Mouse (Mus musculus) activated CD4-positive, CD25-positive, alpha-beta regulatory T cell, adult 4 months (primary cell): Measurements from ENCODE around the gene Pakap. TPM values are rescaled to one million over a fixed set of nuclear protein-coding genes. Genes with fewer than 3 reads are reported as not detected.

Experiments used
- ATAC-seq: one replicate; pipeline ENCODE4 v1.8.0; 2017
- polyA plus RNA-seq, 2 experiments: library from polyadenylated mRNA; unstranded; fragments of 100-300 nt; shearing (Covaris generic); gene quantifications; one replicate each; pipeline ENCODE4 v1.2.1; 2017

The Pakap gene
- polyA plus RNA-seq, 2 experiments from 2014 or later: 1.5 to 2.0 TPM

DNA sequence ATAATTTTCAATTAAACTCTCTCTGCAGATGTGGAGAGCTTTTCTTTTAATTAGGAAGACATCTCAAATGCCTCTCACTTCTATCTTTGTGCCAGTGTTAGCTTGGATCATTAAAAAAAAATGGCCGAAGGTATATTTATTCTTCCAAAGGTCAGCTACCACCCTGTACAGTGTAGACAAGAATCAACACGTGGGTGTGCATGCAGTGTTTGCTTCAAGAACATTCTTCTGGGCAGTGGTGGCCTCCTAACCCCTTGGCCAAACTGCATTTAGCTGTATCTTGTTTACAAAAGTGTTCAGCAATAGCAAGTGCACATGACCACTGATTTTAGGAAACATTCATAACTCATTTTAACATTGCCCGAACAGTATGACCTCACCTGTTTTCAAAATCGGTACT lies 241.5 kb downstream of the Pakap start:
- no peak for ATAC-seq

DNA sequence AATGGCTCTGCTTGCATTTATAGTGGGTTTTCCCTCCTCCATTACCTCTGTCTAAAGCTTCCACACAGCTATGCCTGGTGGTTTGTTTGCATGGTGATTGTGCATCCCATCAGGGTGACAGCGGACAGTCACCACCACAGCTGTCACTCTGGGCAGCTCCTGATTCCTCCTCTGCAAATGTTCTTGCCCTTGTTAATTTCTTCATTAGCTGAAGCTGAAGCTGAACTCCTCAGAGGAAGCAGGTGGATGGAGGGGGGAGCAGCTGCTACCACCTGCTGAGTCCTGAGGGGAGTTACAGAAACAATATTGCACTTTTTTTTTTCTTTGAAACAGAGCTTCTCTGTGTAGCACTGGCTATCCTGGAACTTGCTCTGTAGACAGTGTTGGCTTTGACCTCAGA lies 244.1 kb downstream of the Pakap start:
- no peak for ATAC-seq

DNA sequence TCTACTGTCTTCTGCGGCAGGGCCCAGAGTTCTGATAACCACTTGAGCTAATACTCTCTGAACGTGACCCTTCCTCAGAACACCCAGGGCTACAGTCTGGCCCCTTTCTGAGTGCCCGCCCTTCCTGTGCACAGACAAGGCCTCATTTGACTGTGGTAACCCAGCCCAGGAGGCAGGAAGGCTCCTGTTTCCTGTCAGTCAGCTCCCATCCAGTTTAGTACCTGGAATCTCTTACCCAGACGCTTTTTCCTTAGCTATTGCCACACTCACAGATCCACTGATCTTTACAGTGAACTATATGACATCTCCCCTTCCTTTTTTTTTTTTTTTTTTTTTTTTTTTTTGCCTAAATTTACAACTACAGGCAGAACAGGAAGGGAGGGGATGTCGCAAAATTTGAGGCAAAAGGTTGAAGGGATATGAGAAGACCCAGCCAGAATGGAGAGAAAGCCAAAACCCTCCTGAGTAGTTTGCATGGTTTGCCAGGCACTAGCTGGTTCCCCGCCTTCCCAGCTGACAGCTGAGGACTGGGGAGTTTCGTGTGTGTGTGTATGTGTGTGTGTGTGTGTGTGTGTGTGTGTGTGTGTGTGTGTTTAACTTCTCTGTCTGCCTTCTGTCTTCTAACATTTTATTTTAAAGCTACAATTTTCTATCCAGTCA lies 245.1 kb downstream of the Pakap start:
- ATAC-seq: peak; percentile 6

DNA sequence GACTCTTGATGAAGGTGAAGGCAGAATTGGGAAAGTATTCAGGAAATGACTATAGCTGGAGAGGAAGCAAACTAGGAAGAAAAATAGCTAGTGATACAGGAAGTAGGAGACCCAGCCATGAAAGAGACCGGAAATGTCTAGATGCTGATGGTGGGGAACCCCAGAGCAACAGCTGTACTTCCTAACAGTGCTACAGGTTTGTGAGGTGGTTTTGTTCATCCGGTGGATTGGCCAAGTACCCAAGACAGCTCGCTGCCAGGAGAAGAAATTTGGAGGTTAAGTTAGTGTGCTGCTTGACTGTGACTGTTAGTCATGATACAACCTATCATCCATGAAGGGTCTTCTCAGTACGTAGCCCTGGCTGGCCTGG lies 245.6 kb downstream of the Pakap start:
- peak; percentile 98 for ATAC-seq

DNA sequence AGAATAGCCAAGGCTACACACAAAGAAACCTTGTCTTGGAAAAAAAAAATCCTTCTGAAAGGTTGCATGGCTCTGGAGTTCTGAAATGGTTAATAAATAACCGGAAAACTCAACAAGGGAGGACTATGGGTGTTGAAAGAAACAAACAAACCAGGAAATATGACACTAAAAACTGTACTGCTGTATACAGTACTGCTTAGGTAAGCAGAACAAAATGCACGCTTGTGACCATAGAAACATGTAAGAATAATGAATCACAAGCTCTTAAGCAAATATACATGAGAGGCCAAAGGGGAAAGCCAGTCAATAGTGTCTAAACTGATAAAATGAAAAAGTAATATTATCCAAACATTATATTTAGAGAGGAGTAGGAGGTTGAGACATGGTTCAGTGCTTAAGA lies 247.4 kb downstream of the Pakap start:
- ATAC-seq: no peak

DNA sequence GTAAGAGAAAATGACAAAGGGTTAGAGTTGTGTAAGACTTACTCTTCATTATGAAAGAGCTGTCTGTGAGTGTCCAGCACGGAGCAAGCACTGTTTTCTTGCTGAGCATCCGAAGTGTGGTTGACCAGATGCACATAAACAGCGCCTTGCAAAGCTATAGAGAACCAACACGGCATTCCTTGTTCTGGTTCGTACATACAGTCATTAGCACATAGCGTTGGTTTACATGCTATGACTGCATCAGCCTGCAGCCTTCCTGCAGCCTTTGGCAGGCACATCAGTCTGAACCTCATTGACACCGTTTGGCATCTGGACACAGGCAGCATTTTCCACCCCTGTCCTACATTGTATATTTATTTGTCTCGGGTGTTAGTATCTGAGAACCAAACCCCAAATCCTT lies 248.2 kb downstream of the Pakap start:
- ATAC-seq: no peak

DNA sequence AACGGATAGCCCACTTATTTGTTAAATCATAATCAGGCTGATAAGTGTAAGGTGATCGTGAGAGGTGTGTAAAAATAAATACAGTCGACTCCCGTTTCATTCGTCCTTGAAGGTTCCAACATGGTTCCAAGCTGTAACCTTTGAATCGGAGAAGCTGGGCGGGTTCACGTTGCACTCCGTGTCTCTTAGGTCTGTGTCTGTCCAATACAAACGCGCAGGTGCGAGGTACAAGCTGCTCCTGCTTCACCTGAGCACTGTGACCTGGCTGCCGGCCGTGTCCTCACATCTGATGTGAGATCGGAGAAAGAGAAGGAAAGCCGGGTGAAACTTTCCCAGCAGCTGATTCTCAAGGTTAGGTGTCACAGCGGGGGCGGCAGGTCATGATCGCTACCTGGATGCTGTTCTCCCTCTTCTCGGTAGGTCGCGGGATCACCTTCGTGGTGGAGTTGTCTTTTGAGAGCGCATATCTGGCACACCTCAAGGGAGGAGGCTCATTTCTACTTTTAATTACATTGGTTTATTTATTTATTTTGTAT lies 252.9 kb downstream of the Pakap start:
- no peak for ATAC-seq

DNA sequence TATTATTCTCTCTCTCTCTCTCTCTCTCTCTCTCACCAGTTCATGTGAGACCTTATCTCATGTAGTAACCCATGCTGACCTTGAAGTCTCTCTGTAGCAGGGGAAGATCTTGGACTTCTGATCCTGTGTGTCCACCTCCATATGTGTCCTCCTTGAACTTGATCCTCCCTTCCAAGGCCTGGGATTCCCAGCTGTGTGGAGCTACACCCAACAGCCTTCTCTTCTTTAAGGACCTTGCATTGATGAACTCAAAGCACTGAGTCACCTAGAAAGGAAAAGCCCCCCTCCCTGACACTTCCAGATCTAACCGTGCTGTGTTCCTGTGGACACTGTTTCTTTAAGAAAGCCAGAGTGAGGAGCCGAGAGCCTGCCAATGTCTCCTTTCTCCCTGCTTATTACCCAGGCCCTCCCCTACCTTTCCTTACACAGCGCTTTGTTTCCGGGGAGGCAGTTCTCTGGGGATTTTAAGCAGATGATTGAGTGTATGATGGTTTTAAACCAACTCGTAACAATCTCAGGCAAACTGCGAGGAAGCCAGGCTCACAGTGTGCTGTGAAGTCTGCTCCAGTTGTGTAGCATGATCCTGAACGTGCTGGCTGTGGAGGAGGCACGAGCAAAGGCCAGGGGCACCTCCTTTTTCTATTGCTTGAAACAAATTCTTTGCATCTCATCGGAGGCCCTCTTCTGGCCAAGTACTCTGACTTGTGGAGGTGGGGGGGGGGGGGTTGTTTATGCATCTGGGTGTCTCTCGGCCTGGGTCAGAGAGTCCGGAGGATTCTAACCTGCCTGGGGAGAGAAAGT lies 253.8 kb downstream of the Pakap start:
- no peak for ATAC-seq

DNA sequence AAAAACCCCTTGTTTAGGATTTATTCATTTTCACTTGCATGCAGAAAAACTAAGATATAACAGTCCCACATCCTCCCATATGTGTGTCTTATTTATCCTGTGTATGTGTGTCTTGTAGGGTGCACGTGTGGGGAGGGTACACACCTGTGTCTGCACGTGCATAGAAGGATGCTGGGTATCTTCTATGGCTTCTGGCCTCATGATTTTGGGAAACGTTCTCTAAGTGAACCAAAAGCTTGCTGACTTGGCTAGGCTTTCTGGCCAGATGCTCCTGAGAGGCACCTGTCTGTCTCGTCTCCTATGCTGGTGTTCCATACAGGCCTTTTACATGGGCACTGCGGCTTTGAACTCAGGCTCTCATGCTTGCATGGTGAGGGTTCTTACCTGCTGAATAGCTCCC lies 254.7 kb downstream of the Pakap start:
- no peak for ATAC-seq

DNA sequence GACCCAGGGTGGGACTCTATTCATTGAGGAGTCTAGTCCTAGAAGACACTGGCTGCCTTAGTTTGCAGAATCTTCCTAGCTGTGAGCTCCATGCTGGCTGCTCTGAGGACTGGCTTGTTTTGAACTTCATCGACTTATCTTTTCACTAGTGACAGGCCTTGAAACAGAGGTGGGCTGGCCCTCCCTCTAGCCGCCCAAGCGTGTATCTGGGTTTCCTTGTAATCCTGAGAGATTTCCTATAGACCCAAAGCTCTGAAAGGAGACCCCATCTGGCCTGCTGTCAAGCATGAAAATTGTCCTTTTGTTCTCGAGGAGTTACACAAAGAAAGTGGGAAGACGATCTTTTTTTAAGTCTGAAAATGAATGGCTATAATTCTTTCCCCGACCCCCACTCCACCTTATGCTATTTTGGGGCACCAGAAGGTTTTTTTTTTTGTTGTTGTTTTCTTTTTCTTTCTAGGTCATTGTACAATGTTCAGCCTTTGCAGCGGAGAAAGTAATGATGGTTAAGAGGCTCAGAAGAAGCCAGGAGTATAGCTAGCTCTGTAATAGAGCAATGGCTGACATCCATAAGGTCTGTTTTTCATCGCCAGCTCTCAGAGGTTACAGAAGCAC lies 256.8 kb downstream of the Pakap start:
- no peak for ATAC-seq

DNA sequence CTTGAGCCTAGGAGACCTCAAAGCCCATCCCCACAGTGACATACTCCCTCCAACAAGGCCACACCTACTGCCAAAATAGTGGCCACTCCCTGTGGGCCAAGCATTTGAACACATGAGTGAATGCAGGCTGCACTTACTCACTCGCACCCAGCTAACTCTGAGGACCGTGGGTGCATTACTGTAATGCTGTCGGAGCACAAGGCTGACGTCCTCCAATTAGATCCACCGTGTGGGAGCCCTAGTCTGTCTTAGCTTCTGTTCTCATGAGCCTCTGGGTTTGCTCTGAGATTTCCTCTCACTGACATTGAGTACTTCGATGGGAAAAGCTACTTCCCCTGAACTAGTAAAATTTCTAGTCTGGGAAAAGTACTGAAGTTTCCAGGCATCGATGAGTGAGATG lies 258.3 kb downstream of the Pakap start:
- ATAC-seq: no peak

DNA sequence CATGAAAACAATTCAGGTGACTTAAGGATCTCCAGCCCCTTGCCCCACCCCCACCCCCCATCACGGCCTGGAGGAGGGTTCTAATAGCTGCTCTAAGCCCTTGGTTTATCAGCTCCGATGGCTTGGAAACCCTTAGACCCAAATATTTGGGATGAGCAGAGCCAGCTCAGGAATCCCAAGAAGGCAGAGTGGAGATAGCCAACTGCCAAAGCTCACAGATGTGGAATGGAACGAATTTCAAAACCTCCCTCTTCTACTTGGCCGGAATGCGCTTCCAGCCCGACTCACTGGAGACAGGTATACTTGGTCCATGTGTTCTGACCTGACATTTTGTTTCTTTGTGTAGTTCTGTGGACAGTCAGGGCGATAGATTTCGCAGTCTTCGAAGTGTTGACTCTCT lies 261.2 kb downstream of the Pakap start:
- ATAC-seq: no peak

DNA sequence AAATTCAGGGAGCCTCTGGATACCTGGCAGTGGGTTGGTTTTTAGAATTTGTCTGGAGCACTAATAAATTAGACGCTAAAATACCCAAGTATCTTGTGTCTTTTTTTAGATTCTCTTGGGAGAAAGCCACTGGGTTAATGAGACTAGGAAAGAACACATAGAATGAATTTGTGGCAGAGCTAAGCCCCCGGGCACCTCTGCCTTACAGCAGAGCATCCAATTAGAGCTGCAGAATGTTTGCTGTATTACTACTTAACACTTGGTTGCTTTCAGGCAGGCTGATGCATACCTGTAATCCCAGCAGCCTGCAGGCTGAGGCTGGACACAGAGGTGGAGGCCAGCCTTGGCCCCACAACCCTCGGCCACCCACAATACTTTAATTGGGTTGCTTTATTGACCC lies 261.8 kb downstream of the Pakap start:
- no peak for ATAC-seq

DNA sequence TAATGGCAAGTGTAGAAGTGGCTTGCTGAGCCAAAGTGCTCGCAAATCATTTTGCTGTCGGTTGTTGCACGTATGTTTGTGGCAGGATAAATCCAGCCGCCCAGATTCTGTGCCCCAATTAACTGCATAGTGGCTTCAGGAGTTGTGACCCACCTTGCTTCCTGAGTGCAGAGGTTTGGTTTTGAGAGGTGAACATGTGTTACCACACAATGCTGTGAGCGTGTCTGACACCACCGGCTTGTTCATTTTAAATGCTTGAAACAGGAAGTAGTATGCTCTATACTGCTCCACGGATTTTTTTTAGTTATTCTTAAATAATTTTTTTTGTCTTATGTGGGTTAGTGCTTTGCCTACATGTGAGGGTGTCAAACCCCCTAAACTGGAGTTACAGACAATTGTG lies 264.3 kb downstream of the Pakap start:
- ATAC-seq: peak; percentile 52

DNA sequence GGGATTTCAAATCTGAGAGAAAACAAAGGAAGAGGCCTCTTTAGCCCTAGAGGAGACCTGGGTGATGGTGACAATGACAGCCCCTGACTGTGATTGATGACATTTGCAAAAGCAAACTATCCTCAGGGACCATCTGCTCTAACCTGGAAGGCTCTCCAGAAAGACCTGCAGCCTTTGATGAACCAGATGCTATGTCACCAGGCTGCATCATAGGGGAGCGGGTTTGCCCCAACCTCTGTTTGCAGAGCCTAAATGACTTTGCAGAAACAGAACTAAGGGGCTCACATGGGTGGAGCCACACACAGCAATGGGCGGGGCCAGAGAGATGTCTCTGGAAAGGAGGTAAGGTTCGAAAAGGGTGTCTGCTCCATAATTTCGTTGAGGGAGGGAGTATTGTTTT lies 265.1 kb downstream of the Pakap start:
- ATAC-seq: no peak

DNA sequence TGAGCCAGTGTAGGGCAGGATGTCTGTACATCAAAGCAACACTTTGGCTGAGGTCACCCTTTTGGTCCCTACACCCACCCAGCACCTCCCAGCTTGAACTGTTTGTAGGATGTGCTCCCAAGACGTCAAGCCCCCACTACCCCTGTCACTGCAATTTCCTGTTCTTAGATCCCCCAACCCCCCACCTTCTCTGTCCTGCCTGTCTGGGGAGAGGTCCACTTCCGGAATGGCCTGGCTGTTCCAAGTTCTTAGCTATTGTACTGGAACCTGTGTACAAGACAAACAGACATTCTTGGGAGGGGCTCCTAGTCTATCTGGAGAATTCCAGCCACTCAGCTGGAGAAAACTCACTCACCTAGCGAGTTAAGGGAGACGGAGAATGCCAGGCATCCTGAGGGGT lies 266.2 kb downstream of the Pakap start:
- ATAC-seq: no peak

DNA sequence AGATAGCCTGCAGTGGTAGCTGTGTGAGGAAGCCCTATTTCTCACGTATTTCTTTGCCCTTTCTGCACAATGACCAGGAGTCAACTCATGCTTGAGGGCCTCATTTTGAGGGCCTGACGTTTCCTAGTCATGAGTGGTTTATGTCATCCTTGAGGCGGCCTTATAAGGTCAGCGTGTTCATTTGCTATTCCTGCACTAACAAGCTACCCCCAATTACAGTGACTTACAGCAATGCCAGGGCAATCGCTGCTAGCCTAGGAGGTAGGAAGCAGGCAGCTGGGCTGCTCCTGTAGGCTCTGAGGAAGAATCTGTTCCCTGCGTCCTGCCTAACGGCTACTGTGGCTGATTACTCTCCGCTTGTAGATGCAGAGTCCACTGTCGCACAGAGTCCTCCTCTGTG lies 269.1 kb downstream of the Pakap start:
- ATAC-seq: no peak

DNA sequence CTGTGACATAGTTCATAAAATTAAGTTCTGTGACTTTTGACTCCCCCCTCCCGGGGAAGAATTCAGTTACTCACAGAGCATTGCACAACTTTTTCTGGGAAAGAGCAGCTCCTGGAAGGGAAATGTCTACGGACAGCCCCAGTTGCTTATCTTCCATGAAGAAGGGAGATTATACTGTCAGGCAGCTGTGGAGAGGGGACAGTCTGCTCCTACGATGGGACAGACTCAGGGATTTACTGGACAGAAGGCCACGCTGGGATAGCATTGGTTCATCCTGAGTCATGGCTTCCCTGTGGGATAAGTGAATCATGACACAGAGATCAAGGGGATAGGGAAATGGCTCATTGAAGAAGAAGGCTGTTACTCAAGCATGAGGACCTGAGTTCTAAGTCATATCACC lies 271.4 kb downstream of the Pakap start:
- no peak for ATAC-seq

DNA sequence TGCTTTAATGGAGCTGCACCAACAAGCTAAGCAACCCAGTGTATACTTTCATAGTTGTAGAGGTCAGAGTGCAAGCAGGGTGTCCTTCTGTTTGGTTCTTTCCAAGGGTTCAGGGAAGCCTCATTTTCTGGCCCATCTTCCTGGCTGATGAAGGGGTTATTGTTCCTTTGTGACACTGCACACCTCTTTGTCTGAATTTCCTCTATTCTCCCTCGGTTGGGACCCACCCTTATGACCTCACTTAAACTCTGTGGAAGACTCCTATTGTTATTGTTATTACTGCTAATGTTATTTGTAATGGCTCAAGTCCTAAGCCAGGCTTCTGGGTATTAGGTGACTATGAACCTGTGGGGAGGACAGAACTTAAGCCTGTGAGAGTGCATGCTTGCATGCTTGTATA lies 273.9 kb downstream of the Pakap start:
- ATAC-seq: no peak

DNA sequence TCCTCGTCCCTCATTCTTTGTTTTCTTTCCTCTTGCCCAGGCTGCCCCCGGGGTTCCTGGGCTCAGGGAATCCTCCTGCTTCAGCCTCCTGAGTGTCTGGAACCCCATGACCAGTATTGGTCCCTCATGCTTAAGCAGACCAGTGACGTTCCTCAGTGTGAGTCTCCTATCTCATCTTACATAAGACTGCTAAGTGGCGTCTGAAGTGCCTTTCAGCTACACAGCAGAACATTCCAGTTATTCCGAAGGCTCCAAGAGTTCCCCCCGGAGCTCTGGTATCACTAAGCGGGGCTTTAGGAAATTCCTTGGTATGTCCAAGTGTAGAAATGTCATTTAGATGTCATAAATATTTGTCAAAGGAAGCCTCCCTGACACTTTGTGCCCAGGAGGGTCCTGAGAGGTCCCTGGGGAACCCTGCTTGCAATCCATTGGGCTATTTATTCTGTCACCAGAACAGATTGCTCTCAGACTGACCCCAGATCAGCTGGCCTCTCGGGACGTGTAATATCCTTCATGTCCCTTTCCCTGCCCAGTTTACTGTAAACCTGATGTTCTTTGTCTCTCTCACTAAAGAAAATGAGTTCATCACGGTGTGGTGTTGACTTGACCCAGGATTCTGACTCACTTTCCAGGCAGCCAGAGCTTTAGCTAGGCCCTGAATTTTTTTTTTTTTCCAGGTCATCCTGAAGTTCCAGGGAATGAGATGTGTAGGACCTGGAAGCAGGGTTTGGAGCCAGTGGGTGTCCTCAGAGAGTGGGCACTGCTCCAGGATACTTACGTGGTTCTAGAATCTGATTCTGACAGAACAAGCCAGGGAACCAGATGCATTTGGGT lies 274.7 kb downstream of the Pakap start:
- no peak for ATAC-seq

DNA sequence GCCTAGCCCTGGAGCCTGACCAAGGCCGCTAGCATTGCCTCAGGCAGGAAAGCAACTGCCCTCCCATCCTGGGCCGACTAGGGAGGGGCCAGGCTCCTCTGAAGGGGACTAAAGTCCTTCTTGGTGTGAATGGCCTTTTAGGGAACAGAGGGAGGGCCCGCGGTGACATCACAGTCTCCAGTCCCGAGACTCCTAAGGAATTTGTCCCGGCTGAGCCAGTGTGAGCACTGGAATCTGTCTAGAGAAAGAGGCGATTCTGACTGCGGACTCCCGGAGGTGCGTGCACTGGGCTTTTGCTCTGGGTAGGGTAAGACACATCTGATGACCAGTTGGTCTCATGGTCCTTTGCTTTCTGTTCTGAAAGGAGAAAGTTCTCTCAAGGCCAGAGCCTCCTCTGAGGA lies 277.1 kb downstream of the Pakap start:
- no peak for ATAC-seq

DNA sequence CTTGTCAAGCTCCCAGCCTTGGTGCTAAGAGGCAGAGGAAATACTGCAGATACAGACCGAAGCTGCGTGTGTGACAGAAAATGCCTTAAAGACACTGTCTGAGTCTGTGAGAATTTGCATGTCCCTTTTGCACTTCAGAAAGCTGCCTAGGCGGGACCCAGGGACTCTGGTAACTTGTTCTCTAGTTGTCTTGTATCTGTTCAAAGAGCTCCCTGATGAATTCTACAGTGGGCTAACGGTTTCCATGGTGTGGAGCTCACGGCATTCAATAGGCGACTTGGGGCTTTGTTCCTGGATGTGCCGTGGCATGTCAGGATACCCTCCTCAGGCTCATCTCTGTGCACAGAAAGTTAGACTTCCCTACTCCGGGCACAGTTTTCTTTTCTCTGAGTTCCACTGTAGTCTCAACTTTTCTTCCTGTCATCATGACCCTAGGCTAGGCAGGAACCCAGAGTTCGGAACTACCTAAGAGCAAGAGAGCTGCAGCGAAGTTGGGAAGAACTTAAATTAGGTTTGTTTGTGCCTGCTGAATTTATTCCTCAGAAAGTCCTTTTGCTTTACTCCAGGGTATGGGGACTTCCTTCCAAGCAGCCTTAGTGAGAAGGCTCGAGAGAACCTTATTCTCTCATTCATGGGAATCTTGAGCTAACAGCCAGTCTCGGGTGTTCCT lies 277.7 kb downstream of the Pakap start:
- no peak for ATAC-seq
